15 mouse cellular contexts compared by ENCODE assay signal in the genomic region with DNA sequence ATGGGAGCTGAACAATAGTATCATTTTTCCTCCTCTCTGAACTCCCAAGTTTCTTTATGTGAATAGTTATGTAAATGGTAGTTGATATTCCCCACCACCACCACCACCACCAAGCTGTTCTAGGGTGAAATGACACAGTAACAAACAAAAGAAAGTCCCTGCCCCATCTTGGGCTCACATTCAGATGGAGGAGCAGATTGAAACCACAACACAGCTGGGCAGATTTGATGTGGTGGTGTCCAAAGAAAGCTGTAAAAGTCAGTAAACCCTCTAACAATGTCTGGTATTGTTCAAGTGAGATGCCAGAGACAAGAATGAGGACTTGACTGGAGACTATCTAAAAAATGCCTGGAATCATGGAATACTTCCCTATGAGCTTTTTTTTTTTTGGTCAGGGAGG.
DNase-seq lines count a peak whose midpoint lies in the region.
"Had no signal": no experiment of that assay in that cellular context is flagged by ENCODE, and none has a peak within 500 bp of the region (broad histone marks: within the 10 kb centered on the region; RNA-seq: fewer than 3 reads in every experiment).

No protein-coding gene starts in this region.

- peak; percentile 42 for DNase-seq in heart, adult 11 months
- DNase-seq in heart, postnatal 14 days, result no peak
- DNase-seq in Muller cell, postnatal 12 days (ENCODE audit: inconsistent ontology term), result peak; percentile 89
- DNase-seq in layer of hippocampus, postnatal 14 days (ENCODE audit: low spot score in 2 of 2), result no peak
- no peak for DNase-seq in cerebellum, postnatal 4 days (ENCODE audit: low spot score in 2 of 2)
- DNase-seq: adrenal gland, adult 2 months; adrenal gland, postnatal 10 days; adrenal gland, postnatal 25 days; cerebellum, adult 11 months; cerebellum, adult 18-20 months; cerebellum, adult 8-10 months; cerebellum, adult 9-11 months; cerebellum, postnatal 14 days; cerebellum, postnatal 36 days; forebrain, postnatal 0 days had no signal

- intact Hi-C loops in heart, postnatal 14 days (cut with DNase I), result no loop called here

Comparison
In these comparisons a context has a peak if more than half of its experiments do, and no peak if none do; other contexts are left out.
1. DNase-seq: peak in heart, adult 11 months (single experiment) and Muller cell, postnatal 12 days (single experiment); none in heart, postnatal 14 days (0 of 2), layer of hippocampus, postnatal 14 days (0 of 2) and cerebellum, postnatal 4 days (0 of 2).